15 mouse cellular contexts compared by ENCODE assay signal in genomic region chr11:106707085-106707484, GRCm38 (mm10). TPM values are rescaled to one million over a fixed set of nuclear protein-coding genes. Genes with fewer than 3 reads are reported as not detected.
"Had no signal": no experiment of that assay in that cellular context is flagged by ENCODE, and none has a peak within 500 bp of the region (broad histone marks: within the 10 kb centered on the region; RNA-seq: fewer than 3 reads in every experiment).

No protein-coding gene starts in this region.

- H3K27ac ChIP-seq: limb, embryonic 10.5 days; liver, embryonic 15.5 days; lung, embryonic 15.5 days; macrophage; midbrain, embryonic 15.5 days; neural tube, embryonic 12.5 days; stomach, postnatal 0 days had no signal

- ATAC-seq: midbrain, embryonic 15.5 days had no signal

- H3K9me3 ChIP-seq: limb, embryonic 10.5 days; liver, embryonic 15.5 days; lung, embryonic 15.5 days; megakaryocyte, embryonic 14.5 days; midbrain, embryonic 15.5 days; neural tube, embryonic 12.5 days had no signal

- DNase-seq: kidney, adult 18-20 months; kidney, postnatal 14 days; thymus, adult 18-20 months; thymus, postnatal 36 days had no signal

- H3K36me3 ChIP-seq: limb, embryonic 10.5 days; liver, embryonic 15.5 days; lung, embryonic 15.5 days; midbrain, embryonic 15.5 days; neural tube, embryonic 12.5 days had no signal

- H3K4me2 ChIP-seq: liver, embryonic 11.5 days; liver, embryonic 15.5 days; lung, embryonic 15.5 days; midbrain, embryonic 11.5 days; midbrain, embryonic 15.5 days; neural tube, embryonic 12.5 days had no signal

- H3K27me3 ChIP-seq: liver, embryonic 15.5 days; lung, embryonic 15.5 days; megakaryocyte, embryonic 14.5 days; midbrain, embryonic 15.5 days; neural tube, embryonic 12.5 days had no signal

- H3K4me3 ChIP-seq: limb, embryonic 10.5 days; liver, embryonic 15.5 days; lung, embryonic 15.5 days; midbrain, embryonic 15.5 days; neural tube, embryonic 12.5 days had no signal

- H3K9ac ChIP-seq: liver, embryonic 15.5 days; lung, embryonic 15.5 days; midbrain, embryonic 15.5 days; neural tube, embryonic 12.5 days had no signal

- H3K4me1 ChIP-seq: midbrain, embryonic 15.5 days had no signal

RNA-seq across cellular contexts. Expression of gene Milr1, which starts 43.9 kb away (rescaled TPM):
- total RNA-seq: layer of hippocampus, postnatal 14 days had no signal
